Mouse (Mus musculus) embryonic facial prominence, embryonic 12.5 days (tissue): ENCODE results near the gene Ripk1. TPM values are rescaled to one million over a fixed set of nuclear protein-coding genes. Genes with fewer than 3 reads are reported as not detected.

Source experiments
- ATAC-seq: fragments of 200-750 bp; cut with Nextera tagmentation; 2 replicates; pipeline ENCODE4 v1.8.0; 2017; ENCODE audit not compliant: insufficient number of reproducible peaks, insufficient read depth, low FRiP score, low TSS enrichment
- H3K27ac ChIP-seq: fragments of 300-500 bp; sonication (generic); 2 replicates; pipeline ENCODE4 v1.5.1; 2016; ENCODE audit warnings: mild to moderate bottlenecking
- H3K27me3 ChIP-seq: fragments of 300-500 bp; sonication (generic); 2 replicates; pipeline ENCODE4 v1.6.1; 2016; ENCODE audit warnings: mild to moderate bottlenecking, moderate library complexity
- H3K36me3 ChIP-seq: fragments of 300-500 bp; sonication (generic); 2 replicates; pipeline ENCODE4 v1.6.1; 2016; ENCODE audit warnings: mild to moderate bottlenecking
- H3K4me1 ChIP-seq: fragments of 300-500 bp; sonication (generic); 2 replicates; pipeline ENCODE4 v1.6.1; 2016
- H3K4me2 ChIP-seq: fragments of 300-500 bp; sonication (generic); replicated peaks from 2 replicates; pipeline ENCODE4 v1.6.1; 2016; ENCODE audit warnings: mild to moderate bottlenecking, moderate library complexity
- H3K4me3 ChIP-seq: fragments of 300-500 bp; sonication (generic); 2 replicates; pipeline ENCODE4 v1.5.1; 2016; ENCODE audit warnings: mild to moderate bottlenecking
- H3K9ac ChIP-seq: fragments of 300-500 bp; sonication (generic); 2 replicates; pipeline ENCODE4 v1.6.1; 2016; ENCODE audit warnings: mild to moderate bottlenecking, moderate library complexity
- H3K9me3 ChIP-seq: fragments of 300-500 bp; sonication (generic); 2 replicates; pipeline ENCODE4 v1.6.1; 2016; ENCODE audit warnings: mild to moderate bottlenecking, moderate library complexity
- WGBS: fragments of 180-500 bp; shearing (Covaris S2); methylation state at CpG from one replicate; pipeline ENCODE4 v1.1.7; 2016; 5-methylcytosine and 5-hydroxymethylcytosine counted together
- polyA plus RNA-seq: library from polyadenylated mRNA; unstranded; fragments of >200 nt; fragmentation: Nextera tagmentation; extraction: Ambion mirVana; gene quantifications from 2 replicates; pipeline ENCODE4 v1.2.1, GENCODE M21; 2016

The Ripk1 gene
- polyA plus RNA-seq, 1 experiment from 2014 or later, result 16.4 TPM

- ATAC-seq, result no peak
- peak overlapping the region; percentile 91 for H3K9ac ChIP-seq
- no peaks in the 10 kb centered on the region for H3K36me3 ChIP-seq
- H3K27ac ChIP-seq, result no peak overlapping the region
- peaks cover 9% of the 10 kb centered on the region; the same call in 1 of the 2 replicates for H3K4me1 ChIP-seq
- H3K4me2 ChIP-seq, result peak overlapping the region; percentile 75
- H3K27me3 ChIP-seq, result no peaks in the 10 kb centered on the region
- WGBS, result 10% methylated on average over 5 of the region's 5 CpGs
- peak overlapping the region; percentile 95 for H3K4me3 ChIP-seq
- no peaks in the 10 kb centered on the region for H3K9me3 ChIP-seq
Measured at GRCm38 (mm10) chr13:34003058-34003457, 895 bp downstream of the Ripk1 start.

GRCm38 (mm10) chr13:34007234-34007633 lies 5.1 kb downstream of the Ripk1 start:
- H3K4me1 ChIP-seq, result peaks cover 5% of the 10 kb centered on the region; the same call in 1 of the 2 replicates
- ATAC-seq, result no peak

GRCm38 (mm10) chr13:34016927-34017569 lies 14.9 kb downstream of the Ripk1 start:
- WGBS, result 94% methylated on average over 9 of the region's 9 CpGs
- no peak for ATAC-seq
- no peak overlapping the region for H3K4me3 ChIP-seq
- no peak overlapping the region for H3K4me2 ChIP-seq
- no peak overlapping the region for H3K27ac ChIP-seq
- H3K9ac ChIP-seq, result no peak overlapping the region
- peaks cover 29% of the 10 kb centered on the region for H3K36me3 ChIP-seq
- H3K4me1 ChIP-seq, result no peaks in the 10 kb centered on the region
- H3K9me3 ChIP-seq, result no peaks in the 10 kb centered on the region
- no peaks in the 10 kb centered on the region for H3K27me3 ChIP-seq

More at GRCm38 (mm10) chr13:34007234-34007633, 5.1 kb downstream of the Ripk1 start:
- Histone ChIP-seq H3K27me3 (no peaks in the 10 kb centered on the region), H3K4me3 (no peak overlapping the region), H3K9ac (no peak overlapping the region), H3K36me3 (peaks cover 5% of the 10 kb centered on the region; the same call in 1 of the 2 replicates), H3K9me3 (no peaks in the 10 kb centered on the region), H3K27ac (no peak overlapping the region), H3K4me2 (no peak overlapping the region)
- 79% methylated on average over 2 of the region's 2 CpGs for WGBS

GRCm38 (mm10) chr13:34018521-34018920 lies 16.4 kb downstream of the Ripk1 start:
- Histone ChIP-seq H3K4me3 (no peak overlapping the region), H3K9me3 (no peaks in the 10 kb centered on the region), H3K4me2 (no peak overlapping the region), H3K36me3 (peaks cover 29% of the 10 kb centered on the region), H3K27me3 (no peaks in the 10 kb centered on the region), H3K27ac (no peak overlapping the region), H3K9ac (no peak overlapping the region), H3K4me1 (no peaks in the 10 kb centered on the region)
- WGBS, result 88% methylated on average over 1 of the region's 1 CpGs
- ATAC-seq, result no peak

- Histone ChIP-seq H3K4me2 (no peak overlapping the region), H3K27me3 (no peaks in the 10 kb centered on the region), H3K4me3 (no peak overlapping the region), H3K9ac (no peak overlapping the region), H3K9me3 (no peaks in the 10 kb centered on the region), H3K36me3 (peaks cover 15% of the 10 kb centered on the region), H3K27ac (no peak overlapping the region), H3K4me1 (no peaks in the 10 kb centered on the region)
- no peak for ATAC-seq
- 80% methylated on average over 2 of the region's 2 CpGs for WGBS
Measured at GRCm38 (mm10) chr13:34021998-34022397, 19.8 kb downstream of the Ripk1 start.

- H3K4me3 ChIP-seq, result no peak overlapping the region
- peaks cover under 1% of the 10 kb centered on the region; the same call in 1 of the 2 replicates for H3K4me1 ChIP-seq
- peaks cover 22% of the 10 kb centered on the region for H3K36me3 ChIP-seq
- no peak overlapping the region for H3K27ac ChIP-seq
- no peaks in the 10 kb centered on the region for H3K27me3 ChIP-seq
- WGBS, result 82% methylated on average over 2 of the region's 2 CpGs
- H3K9me3 ChIP-seq, result no peaks in the 10 kb centered on the region
- no peak overlapping the region for H3K9ac ChIP-seq
- ATAC-seq, result no peak
- no peak overlapping the region for H3K4me2 ChIP-seq
Measured at GRCm38 (mm10) chr13:34032041-34032440, 29.9 kb downstream of the Ripk1 start.

GRCm38 (mm10) chr13:34035424-34035823 lies 33.3 kb downstream of the Ripk1 start:
- no peak overlapping the region for H3K4me3 ChIP-seq
- 81% methylated on average over 3 of the region's 3 CpGs for WGBS
- no peak overlapping the region for H3K9ac ChIP-seq
- no peak overlapping the region for H3K4me2 ChIP-seq
- H3K27ac ChIP-seq, result no peak overlapping the region
- no peak for ATAC-seq
- peaks cover 14% of the 10 kb centered on the region for H3K4me1 ChIP-seq
- H3K9me3 ChIP-seq, result no peaks in the 10 kb centered on the region
- peaks cover 13% of the 10 kb centered on the region for H3K36me3 ChIP-seq
- no peaks in the 10 kb centered on the region for H3K27me3 ChIP-seq

GRCm38 (mm10) chr13:34036726-34037125 lies 34.6 kb downstream of the Ripk1 start:
- H3K4me1 ChIP-seq, result peaks cover 14% of the 10 kb centered on the region
- peaks cover 10% of the 10 kb centered on the region for H3K36me3 ChIP-seq
- ATAC-seq, result no peak
- H3K4me2 ChIP-seq, result no peak overlapping the region
- H3K27ac ChIP-seq, result no peak overlapping the region
- H3K9ac ChIP-seq, result no peak overlapping the region
- WGBS, result 80% methylated on average over 5 of the region's 5 CpGs
- no peak overlapping the region for H3K4me3 ChIP-seq
- no peaks in the 10 kb centered on the region for H3K27me3 ChIP-seq
- H3K9me3 ChIP-seq, result no peaks in the 10 kb centered on the region

GRCm38 (mm10) chr13:34037172-34038055 lies 35.3 kb downstream of the Ripk1 start, which contains the start of gene Bphl:
TSS of gene Bphl (plus strand) at chr13:34037597.
- H3K27me3 ChIP-seq, result no peaks in the 10 kb centered on the region
- peak; percentile 89 for ATAC-seq
- peak within 1 kb of the TSS; percentile 89 for H3K27ac ChIP-seq
- H3K36me3 ChIP-seq, result peaks cover 10% of the 10 kb centered on the region
- H3K4me1 ChIP-seq, result peaks cover 14% of the 10 kb centered on the region
- H3K9ac ChIP-seq, result peak within 1 kb of the TSS; percentile 85
- WGBS, result under 1% methylated on average over 37 of the region's 37 CpGs
- H3K9me3 ChIP-seq, result no peaks in the 10 kb centered on the region
- peak within 1 kb of the TSS; percentile 80 for H3K4me2 ChIP-seq
- peak within 1 kb of the TSS; percentile 72 for H3K4me3 ChIP-seq

GRCm38 (mm10) chr13:34038056-34038432 lies 35.9 kb downstream of the Ripk1 start:
- H3K27me3 ChIP-seq, result no peaks in the 10 kb centered on the region
- ATAC-seq, result no peak
- peak overlapping the region; percentile 72 for H3K4me3 ChIP-seq
- peaks cover 14% of the 10 kb centered on the region for H3K4me1 ChIP-seq
- peak overlapping the region; percentile 89 for H3K27ac ChIP-seq
- H3K4me2 ChIP-seq, result peak overlapping the region; percentile 80
- H3K36me3 ChIP-seq, result peaks cover 10% of the 10 kb centered on the region
- 45% methylated on average over 5 of the region's 5 CpGs for WGBS
- no peaks in the 10 kb centered on the region for H3K9me3 ChIP-seq
- peak overlapping the region; percentile 85 for H3K9ac ChIP-seq

- Histone ChIP-seq H3K4me1 (peaks cover 14% of the 10 kb centered on the region), H3K27me3 (no peaks in the 10 kb centered on the region), H3K4me2 (peak overlapping the region; percentile 80), H3K4me3 (peak overlapping the region; percentile 72; the same call in 1 of the 2 replicates), H3K27ac (no peak overlapping the region), H3K9ac (no peak overlapping the region; the same call in 1 of the 2 replicates), H3K36me3 (peaks cover 3% of the 10 kb centered on the region), H3K9me3 (no peaks in the 10 kb centered on the region)
- 29% methylated on average over 8 of the region's 8 CpGs for WGBS
- no peak for ATAC-seq
Measured at GRCm38 (mm10) chr13:34038901-34039341, 36.8 kb downstream of the Ripk1 start.
